Comparison of ENCODE assay signal across 9 mouse cellular contexts in the genomic region with DNA sequence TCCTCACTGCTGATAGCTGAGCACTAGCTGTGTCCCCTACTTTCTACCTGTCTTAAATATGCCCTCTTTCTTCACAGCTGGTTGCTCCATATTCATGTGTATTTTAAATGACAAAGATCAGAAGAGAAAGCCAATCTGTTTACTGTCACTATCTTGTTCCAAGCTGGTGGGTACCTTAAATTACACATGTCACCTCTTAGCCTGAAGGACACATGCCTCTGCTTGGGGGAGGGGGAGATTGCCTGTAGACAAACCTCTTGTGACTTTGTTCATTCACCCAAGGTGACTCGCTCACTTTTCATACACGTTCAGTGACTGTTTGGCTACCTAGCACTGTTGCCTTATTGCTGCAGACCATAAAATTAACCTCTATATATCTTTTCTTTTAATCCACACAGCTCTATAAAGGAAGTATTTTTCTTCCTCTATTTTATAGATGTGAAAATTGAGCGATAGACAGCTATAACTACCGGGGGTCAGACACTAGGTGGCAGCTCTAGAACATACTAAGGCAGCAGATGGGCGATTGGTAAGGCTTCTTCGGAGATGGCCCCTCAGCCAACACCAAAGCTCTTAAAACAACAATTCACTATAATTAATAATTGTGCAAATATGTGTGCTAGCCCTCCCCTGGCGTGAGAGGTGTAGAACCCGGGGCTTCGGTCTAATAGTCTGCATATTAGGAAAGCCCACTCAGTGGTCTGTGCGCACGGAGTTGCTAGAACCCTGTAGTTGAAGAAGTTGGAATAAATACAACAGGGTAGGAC. TPM values are rescaled to one million over a fixed set of nuclear protein-coding genes. Genes with fewer than 3 reads are reported as not detected.
DNase-seq lines count a peak whose midpoint lies in the region; ATAC-seq lines count a peak whose summit lies in the region.
"Had no signal": no experiment of that assay in that cellular context is flagged by ENCODE, and none has a peak within 500 bp of the region (broad histone marks: within the 10 kb centered on the region; RNA-seq: fewer than 3 reads in every experiment).

No protein-coding gene starts in this region.

- no peaks in the 10 kb centered on the region for H3K4me1 ChIP-seq in embryonic facial prominence, embryonic 15.5 days
- H3K4me1 ChIP-seq in hindbrain, embryonic 15.5 days (replicated peaks) = peaks cover 18% of the 10 kb centered on the region

- H3K4me2 ChIP-seq in embryonic facial prominence, embryonic 15.5 days (replicated peaks) = no peak overlapping the region
- H3K4me2 ChIP-seq in hindbrain, embryonic 15.5 days = no peak overlapping the region

- ATAC-seq in embryonic facial prominence, embryonic 15.5 days (ENCODE audit: insufficient number of reproducible peaks, low FRiP score, low TSS enrichment, low read depth) = 0 out of 2 replicates have a peak, but pooled peaks have one; percentile 6
- peak; percentile 58 for ATAC-seq in hindbrain, embryonic 15.5 days (ENCODE audit: low FRiP score, low read depth)
- ATAC-seq in megakaryocyte-erythroid progenitor cell, adult 5-6 weeks (replicated peaks; ENCODE audit: low FRiP score, low TSS enrichment, poor library complexity, severe bottlenecking) = peak; percentile 54

- no peaks in the 10 kb centered on the region for H3K27me3 ChIP-seq in embryonic facial prominence, embryonic 15.5 days
- H3K27me3 ChIP-seq in hindbrain, embryonic 15.5 days = no peaks in the 10 kb centered on the region
- H3K27me3 ChIP-seq in splenic B cell, adult 2 months (ENCODE audit: control insufficient read depth, insufficient read depth, low read length, poor library complexity, severe bottlenecking) = no peaks in the 10 kb centered on the region

- H3K27ac ChIP-seq in embryonic facial prominence, embryonic 15.5 days (replicated peaks) = no peak overlapping the region
- H3K27ac ChIP-seq in hindbrain, embryonic 15.5 days (replicated peaks) = no peak overlapping the region

- intact Hi-C loops in gastrocnemius, postnatal 36 days (cut with DNase I) = loop anchor here (2.0 kb wide), 1 partner anchor 36 kb away; no protein-coding TSS in a partner anchor

- H3K9me3 ChIP-seq in embryonic facial prominence, embryonic 15.5 days (replicated peaks) = no peaks in the 10 kb centered on the region
- H3K9me3 ChIP-seq in hindbrain, embryonic 15.5 days = no peaks in the 10 kb centered on the region

- H3K4me3 ChIP-seq in embryonic facial prominence, embryonic 15.5 days (replicated peaks) = no peak overlapping the region
- H3K4me3 ChIP-seq in hindbrain, embryonic 15.5 days = no peak overlapping the region

- WGBS in embryonic facial prominence, embryonic 15.5 days = 52% methylated on average over 11 of the region's 11 CpGs
- 46% methylated on average over 11 of the region's 11 CpGs for WGBS in hindbrain, embryonic 15.5 days

- no peak overlapping the region for H3K9ac ChIP-seq in embryonic facial prominence, embryonic 15.5 days
- no peak overlapping the region for H3K9ac ChIP-seq in hindbrain, embryonic 15.5 days

- peak; percentile 23 to 48 for DNase-seq in CD8-positive naive resting alpha-beta T cell, adult 2 months (ENCODE audit: low read depth in 2 of 2, low spot score in 2 of 2)
- peak; percentile 45 for DNase-seq in R1 (ENCODE audit: low read depth, low spot score)
- DNase-seq in layer of hippocampus, postnatal 14 days (ENCODE audit: low spot score in 2 of 2) = peak; percentile 52 to 68
- peak; percentile 50 for DNase-seq in splenic B cell, adult 2 months (ENCODE audit: low read depth, low spot score)
- DNase-seq in gastrocnemius, postnatal 36 days = no peak

- peaks cover 12% of the 10 kb centered on the region for H3K36me3 ChIP-seq in embryonic facial prominence, embryonic 15.5 days
- peaks cover 4% of the 10 kb centered on the region; the same call in 1 of the 2 replicates for H3K36me3 ChIP-seq in hindbrain, embryonic 15.5 days
- H3K36me3 ChIP-seq in splenic B cell, adult 2 months (ENCODE audit: control insufficient read depth, insufficient read depth, low read length, poor library complexity, severe bottlenecking) = 0 out of 2 replicates have a peak, but pooled peaks cover 1% of the 10 kb centered on the region

RNA-seq across cellular contexts. Expression of a gene that starts 22.7 kb away (rescaled TPM):
- polyA plus RNA-seq in embryonic facial prominence, embryonic 15.5 days (2015; fragmentation: Nextera tagmentation; extraction: Ambion mirVana) = 81.9 and 83.5 TPM in 2 replicates
- polyA plus RNA-seq in hindbrain, embryonic 15.5 days (2015; fragmentation: Nextera tagmentation; extraction: Ambion mirVana) = 185 and 188 TPM in 2 replicates
- total RNA-seq in layer of hippocampus, postnatal 14 days (2021) = 100 to 1,000 TPM; 119 to 124 TPM
- total RNA-seq in megakaryocyte-erythroid progenitor cell, adult 5-6 weeks (2014; fragmentation: Nextera tagmentation) = 56.9 and 59.1 TPM in 2 replicates
- total RNA-seq in megakaryocyte-erythroid progenitor cell, adult 5-6 weeks (2017) = 49.5 and 84.8 TPM in 2 replicates
- total RNA-seq in gastrocnemius, postnatal 36 days (2021) = 10 to 100 TPM; 26.9 to 27.2 TPM

RNA-seq across cellular contexts. Expression of a gene that starts 25.1 kb away (rescaled TPM):
- polyA plus RNA-seq in embryonic facial prominence, embryonic 15.5 days (2015; fragmentation: Nextera tagmentation; extraction: Ambion mirVana) = not detected in 2 replicates
- 0.30 TPM in 1 of 2 replicates, not detected in the other for polyA plus RNA-seq in hindbrain, embryonic 15.5 days (2015; fragmentation: Nextera tagmentation; extraction: Ambion mirVana)
- total RNA-seq in layer of hippocampus, postnatal 14 days (2021) = under 1 TPM; 0.17 to 0.28 TPM
- not detected in 2 replicates for total RNA-seq in megakaryocyte-erythroid progenitor cell, adult 5-6 weeks (2014; fragmentation: Nextera tagmentation)
- total RNA-seq in megakaryocyte-erythroid progenitor cell, adult 5-6 weeks (2017) = not detected in 2 replicates
- not detected for total RNA-seq in gastrocnemius, postnatal 36 days (2021)
- total RNA-seq: gastrocnemius, postnatal 4 days had no signal

Comparison
In these comparisons a context has a peak if more than half of its experiments do, and no peak if none do; other contexts are left out.
1. DNase-seq: peak in CD8-positive naive resting alpha-beta T cell, adult 2 months (2 of 2), R1 (single experiment), layer of hippocampus, postnatal 14 days (2 of 2) and splenic B cell, adult 2 months (single experiment); none in gastrocnemius, postnatal 36 days (0 of 2).
2. ATAC-seq: peak in every context shown above with its lines; median percentile 58 in hindbrain, embryonic 15.5 days; 54 in megakaryocyte-erythroid progenitor cell, adult 5-6 weeks; 6 in embryonic facial prominence, embryonic 15.5 days.